8 mouse cellular contexts compared by ENCODE assay signal in the genomic region with DNA sequence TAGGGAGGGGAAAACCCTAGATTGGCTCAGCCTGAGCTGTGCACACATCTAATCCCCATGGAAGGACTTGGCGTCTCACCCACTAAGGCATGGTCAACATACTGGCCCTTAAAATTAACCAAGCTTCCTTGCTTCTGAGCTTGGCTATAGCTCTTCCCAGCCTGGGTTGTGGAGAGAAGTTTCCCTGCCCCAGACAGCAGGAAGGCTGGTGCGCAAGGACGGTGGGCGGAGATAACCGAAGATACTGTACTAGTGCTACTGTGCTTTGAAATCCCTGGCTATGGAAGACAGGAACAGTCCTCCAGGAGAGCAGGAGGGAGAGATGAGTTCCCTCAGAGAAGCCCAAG. TPM values are rescaled to one million over a fixed set of nuclear protein-coding genes. Genes with fewer than 3 reads are reported as not detected.
DNase-seq lines count a peak whose midpoint lies in the region; ATAC-seq and TF ChIP-seq lines count a peak whose summit lies in the region.

No protein-coding gene starts in this region.

- peak overlapping the region; percentile 76 for H3K9ac ChIP-seq in liver, embryonic 11.5 days (ENCODE audit: low read depth, low read length)

- peak overlapping the region; percentile 90 for H3K4me2 ChIP-seq in liver, embryonic 11.5 days

- H3K27me3 ChIP-seq in liver, embryonic 11.5 days (replicated peaks; ENCODE audit: control insufficient read depth, insufficient read depth, low read length) = no peaks in the 10 kb centered on the region

- 50% methylated on average over 5 of the region's 5 CpGs for WGBS in liver, embryonic 11.5 days

- ATAC-seq in liver, embryonic 11.5 days (replicated peaks; ENCODE audit: low FRiP score) = no peak; the same call in 1 of the 2 replicates
- no peak for ATAC-seq in erythroid progenitor cell, adult 5-6 weeks (replicated peaks; ENCODE audit: low FRiP score, poor library complexity, severe bottlenecking)
- no peak for ATAC-seq in cerebellum, adult (ENCODE audit: insufficient number of reproducible peaks, low FRiP score, low TSS enrichment)

- peaks cover 11% of the 10 kb centered on the region; the same call in 1 of the 2 replicates for H3K36me3 ChIP-seq in liver, embryonic 11.5 days (ENCODE audit: control insufficient read depth, insufficient read depth, low read length)

- H3K9me3 ChIP-seq in liver, embryonic 11.5 days (ENCODE audit: control insufficient read depth, low read length) = no peaks in the 10 kb centered on the region

- no peak for DNase-seq in gastrocnemius, adult 2 months
- no peak for DNase-seq in gastrocnemius, postnatal 10 days
- peak; percentile 11 for DNase-seq in thymus, postnatal 14 days
- no peak for DNase-seq in thymus, postnatal 36 days
- no peak for DNase-seq in liver, embryonic 11.5 days (ENCODE audit: low spot score)
- no peak for DNase-seq in spleen, postnatal 36 days (ENCODE audit: low spot score in 2 of 2)

- TF ChIP-seq CTCF in gastrocnemius, adult 2 months (IDR thresholded peaks at IDR 0.05) = no peak

- peak overlapping the region; percentile 97 for H3K27ac ChIP-seq in gastrocnemius, adult 2 months
- peak overlapping the region; percentile 49 for H3K27ac ChIP-seq in liver, embryonic 11.5 days (ENCODE audit: low read depth, low read length)

- intact Hi-C loops in gastrocnemius, adult 2 months (cut with DNase I) = no loop called here

- H3K4me3 ChIP-seq in gastrocnemius, adult 2 months = peak overlapping the region; percentile 75
- H3K4me3 ChIP-seq in liver, embryonic 11.5 days (ENCODE audit: low read depth, low read length) = peak overlapping the region; percentile 78

- H3K4me1 ChIP-seq in liver, embryonic 11.5 days (replicated peaks; ENCODE audit: control insufficient read depth, insufficient read depth, low read length) = peaks cover 17% of the 10 kb centered on the region

RNA-seq across cellular contexts. Expression of a gene that starts 0.8 kb away (rescaled TPM):
- 1 to 10 TPM; 6.7 to 7.3 TPM for total RNA-seq in gastrocnemius, adult 2 months (2021)
- 10 to 100 TPM; 12.4 to 17.3 TPM for total RNA-seq in gastrocnemius, postnatal 10 days (2021)
- polyA plus RNA-seq in liver, embryonic 11.5 days (2014; fragmentation: Nextera tagmentation; extraction: Ambion mirVana) = 51.8 and 54.0 TPM in 2 replicates
- 2.9 and 6.8 TPM in 2 replicates for total RNA-seq in erythroid progenitor cell, adult 5-6 weeks (2015; ENCODE audit: low replicate concordance)
- total RNA-seq in erythroid progenitor cell, adult 5-6 weeks (2017; ENCODE audit: low replicate concordance) = 1.4 and 3.7 TPM in 2 replicates

RNA-seq across cellular contexts. Expression of a gene that starts 9.6 kb away (rescaled TPM):
- 10 to 100 TPM in 1 of 2 experiments, 1 to 10 TPM in 1; 8.0 to 11.3 TPM for total RNA-seq in gastrocnemius, adult 2 months (2021)
- total RNA-seq in gastrocnemius, postnatal 10 days (2021) = 10 to 100 TPM in 1 of 2 experiments, 1 to 10 TPM in 1; 6.6 to 11.5 TPM
- polyA plus RNA-seq in liver, embryonic 11.5 days (2014; fragmentation: Nextera tagmentation; extraction: Ambion mirVana) = 102 and 106 TPM in 2 replicates
- total RNA-seq in erythroid progenitor cell, adult 5-6 weeks (2015; ENCODE audit: low replicate concordance) = 47.8 and 48.7 TPM in 2 replicates
- 18.7 and 23.7 TPM in 2 replicates for total RNA-seq in erythroid progenitor cell, adult 5-6 weeks (2017; ENCODE audit: low replicate concordance)

RNA-seq across cellular contexts. Expression of a gene that starts 12.1 kb away (rescaled TPM):
- total RNA-seq in gastrocnemius, adult 2 months (2021) = 10 to 100 TPM; 20.6 to 39.2 TPM
- 10 to 100 TPM; 35.3 to 35.4 TPM for total RNA-seq in gastrocnemius, postnatal 10 days (2021)
- polyA plus RNA-seq in liver, embryonic 11.5 days (2014; fragmentation: Nextera tagmentation; extraction: Ambion mirVana) = 45.9 and 46.2 TPM in 2 replicates
- 16.3 and 22.0 TPM in 2 replicates for total RNA-seq in erythroid progenitor cell, adult 5-6 weeks (2015; ENCODE audit: low replicate concordance)
- total RNA-seq in erythroid progenitor cell, adult 5-6 weeks (2017; ENCODE audit: low replicate concordance) = 1.4 and 37.6 TPM in 2 replicates

RNA-seq across cellular contexts. Expression of a gene that starts 18.1 kb away (rescaled TPM):
- total RNA-seq in gastrocnemius, adult 2 months (2021) = 1 to 10 TPM; 3.7 to 3.9 TPM
- total RNA-seq in gastrocnemius, postnatal 10 days (2021) = 1 to 10 TPM; 4.8 to 6.6 TPM
- polyA plus RNA-seq in liver, embryonic 11.5 days (2014; fragmentation: Nextera tagmentation; extraction: Ambion mirVana) = 2.1 and 2.5 TPM in 2 replicates
- not detected in 2 replicates for total RNA-seq in erythroid progenitor cell, adult 5-6 weeks (2015; ENCODE audit: low replicate concordance)
- total RNA-seq in erythroid progenitor cell, adult 5-6 weeks (2017; ENCODE audit: low replicate concordance) = not detected in 2 replicates

RNA-seq across cellular contexts. Expression of a gene that starts 19.2 kb away (rescaled TPM):
- 10 to 100 TPM; 59.7 to 67.4 TPM for total RNA-seq in gastrocnemius, adult 2 months (2021)
- total RNA-seq in gastrocnemius, postnatal 10 days (2021) = 10 to 100 TPM; 57.2 to 76.4 TPM
- polyA plus RNA-seq in liver, embryonic 11.5 days (2014; fragmentation: Nextera tagmentation; extraction: Ambion mirVana) = 285 and 298 TPM in 2 replicates
- total RNA-seq in erythroid progenitor cell, adult 5-6 weeks (2015; ENCODE audit: low replicate concordance) = 28.8 and 75.0 TPM in 2 replicates
- 37.1 and 46.5 TPM in 2 replicates for total RNA-seq in erythroid progenitor cell, adult 5-6 weeks (2017; ENCODE audit: low replicate concordance)
